In the genomic region with DNA sequence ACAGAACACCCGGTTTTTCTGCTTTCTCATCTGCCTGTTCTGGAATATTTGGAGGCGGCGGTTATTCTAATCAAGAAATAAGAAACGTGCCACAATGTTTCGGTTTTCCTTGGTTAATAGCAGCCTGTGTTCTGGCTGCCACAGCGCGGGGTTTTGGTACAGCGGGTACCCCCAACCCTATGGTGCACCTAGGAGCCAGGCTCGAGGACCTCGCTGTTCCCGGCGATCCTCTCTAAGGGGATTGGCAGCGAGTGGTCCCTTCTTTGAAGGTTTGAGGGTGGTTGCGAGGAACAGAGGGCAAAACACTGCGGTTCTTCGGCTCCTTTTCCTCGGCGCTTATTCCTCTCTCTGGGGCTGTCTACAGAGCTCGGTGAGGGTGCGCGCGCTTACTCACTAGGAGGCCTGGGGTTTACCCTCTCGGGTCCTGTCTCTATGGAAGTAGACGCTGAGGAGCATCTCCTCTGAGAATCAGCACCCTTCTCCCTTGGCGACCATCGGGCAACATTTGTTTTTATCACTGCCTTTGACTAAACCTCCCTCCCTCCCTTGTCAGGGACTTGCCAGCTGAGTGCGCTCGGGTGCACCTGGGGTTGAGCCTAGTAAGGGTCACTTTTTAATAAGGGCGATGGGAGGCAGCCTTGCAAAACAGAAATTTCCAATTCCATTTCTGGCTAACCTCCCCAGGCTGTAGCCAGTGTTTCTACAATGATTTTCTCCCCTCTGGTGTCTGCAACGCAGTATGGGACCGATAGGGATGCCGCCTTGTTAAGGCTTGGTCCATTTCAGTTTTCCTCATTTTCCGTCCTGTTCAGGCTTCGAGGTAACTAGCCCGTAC, we compare ENCODE assay signal across 8 mouse cellular contexts. TPM values are rescaled to one million over a fixed set of nuclear protein-coding genes. Genes with fewer than 3 reads are reported as not detected.
DNase-seq lines count a peak whose midpoint lies in the region; ATAC-seq and TF ChIP-seq lines count a peak whose summit lies in the region.

No protein-coding gene starts in this region.

- DNase-seq in 3134 (ENCODE audit: extremely low read depth, insufficient read length, low spot score): peak; percentile 13
- peak; percentile 41 for DNase-seq in adrenal gland, postnatal 10 days
- DNase-seq in heart, postnatal 0 days (ENCODE audit: low spot score): peak; percentile 29
- peak; percentile 58 to 65 for DNase-seq in layer of hippocampus, postnatal 14 days (ENCODE audit: low spot score in 2 of 2)
- peak; percentile 35 for DNase-seq in midbrain, embryonic 10.5 days (ENCODE audit: low spot score)
- no peak for DNase-seq in spleen, postnatal 14 days (ENCODE audit: low spot score in 2 of 2)

- H3K4me3 ChIP-seq in embryonic facial prominence, embryonic 15.5 days (replicated peaks): peak overlapping the region; percentile 65
- H3K4me3 ChIP-seq in heart, postnatal 0 days (ENCODE audit: low read depth, low read length): peak overlapping the region; percentile 88
- peak overlapping the region; percentile 86 for H3K4me3 ChIP-seq in midbrain, embryonic 10.5 days
- H3K4me3 ChIP-seq in testis, adult 2 months (ENCODE audit: control insufficient read depth, low read depth, low read length): peak overlapping the region; percentile 83

- H3K27ac ChIP-seq in embryonic facial prominence, embryonic 15.5 days (replicated peaks): peak overlapping the region; percentile 99
- H3K27ac ChIP-seq in heart, postnatal 0 days (ENCODE audit: low read depth): 0 out of 2 replicates have a peak overlapping the region, but pooled peaks have one; percentile 95
- H3K27ac ChIP-seq in midbrain, embryonic 10.5 days (replicated peaks): peak overlapping the region; percentile 94
- no peak overlapping the region; the same call in 1 of the 2 replicates for H3K27ac ChIP-seq in testis, adult 2 months (ENCODE audit: control insufficient read depth, insufficient read depth, low read depth, low read length)

- no peak for ATAC-seq in embryonic facial prominence, embryonic 15.5 days (ENCODE audit: insufficient number of reproducible peaks, low FRiP score, low TSS enrichment, low read depth)
- ATAC-seq in heart, postnatal 0 days (ENCODE audit: insufficient read depth, low read depth): no peak

- H3K9ac ChIP-seq in embryonic facial prominence, embryonic 15.5 days: peak overlapping the region; percentile 77
- peak overlapping the region; percentile 66 for H3K9ac ChIP-seq in heart, postnatal 0 days (replicated peaks; ENCODE audit: low read depth, low read length)

- H3K4me2 ChIP-seq in embryonic facial prominence, embryonic 15.5 days (replicated peaks): peak overlapping the region; percentile 95
- H3K4me2 ChIP-seq in heart, postnatal 0 days (ENCODE audit: low read depth, low read length): peak overlapping the region; percentile 99

- H3K27me3 ChIP-seq in embryonic facial prominence, embryonic 15.5 days: no peaks in the 10 kb centered on the region
- H3K27me3 ChIP-seq in heart, postnatal 0 days (ENCODE audit: control insufficient read depth, insufficient read depth, low read length): peaks cover 4% of the 10 kb centered on the region; the same call in 1 of the 2 replicates
- peaks cover 10% of the 10 kb centered on the region for H3K27me3 ChIP-seq in midbrain, embryonic 10.5 days (ENCODE audit: low read depth, poor library complexity, severe bottlenecking)
- no peaks in the 10 kb centered on the region; the same call in 1 of the 2 replicates for H3K27me3 ChIP-seq in testis, adult 2 months (ENCODE audit: control insufficient read depth, insufficient read depth, low read length)

- WGBS in embryonic facial prominence, embryonic 15.5 days: under 1% methylated on average over 35 of the region's 35 CpGs
- 1% methylated on average over 34 of the region's 35 CpGs for WGBS in heart, postnatal 0 days
- WGBS in midbrain, embryonic 10.5 days: under 1% methylated on average over 35 of the region's 35 CpGs

- H3K4me1 ChIP-seq in embryonic facial prominence, embryonic 15.5 days: peaks cover 22% of the 10 kb centered on the region
- peaks cover 8% of the 10 kb centered on the region; the same call in 1 of the 2 replicates for H3K4me1 ChIP-seq in heart, postnatal 0 days (ENCODE audit: control insufficient read depth, insufficient read depth)
- peaks cover 43% of the 10 kb centered on the region for H3K4me1 ChIP-seq in midbrain, embryonic 10.5 days
- H3K4me1 ChIP-seq in testis, adult 2 months (ENCODE audit: control insufficient read depth, insufficient read depth, low read length): peaks cover 20% of the 10 kb centered on the region

- no peak for TF ChIP-seq EP300 in heart, postnatal 0 days (IDR thresholded peaks at IDR 0.05; ENCODE audit: low read depth)

- no peaks in the 10 kb centered on the region for H3K36me3 ChIP-seq in embryonic facial prominence, embryonic 15.5 days
- H3K36me3 ChIP-seq in heart, postnatal 0 days (replicated peaks; ENCODE audit: control insufficient read depth, insufficient read depth, low read length): no peaks in the 10 kb centered on the region
- peaks cover 6% of the 10 kb centered on the region for H3K36me3 ChIP-seq in midbrain, embryonic 10.5 days
- no peaks in the 10 kb centered on the region for H3K36me3 ChIP-seq in testis, adult 2 months (ENCODE audit: control insufficient read depth, insufficient read depth, low read length)

- no peaks in the 10 kb centered on the region for H3K9me3 ChIP-seq in embryonic facial prominence, embryonic 15.5 days (replicated peaks)
- H3K9me3 ChIP-seq in heart, postnatal 0 days (replicated peaks; ENCODE audit: control insufficient read depth, low read length): no peaks in the 10 kb centered on the region
- 0 out of 2 replicates have a peak, but pooled peaks cover 3% of the 10 kb centered on the region for H3K9me3 ChIP-seq in midbrain, embryonic 10.5 days (replicated peaks)

- TF ChIP-seq POLR2A in testis, adult 2 months (IDR thresholded peaks at IDR 0.05; ENCODE audit: control insufficient read depth, low read depth, low read length): no peak

- no peak for TF ChIP-seq CTCF in heart, postnatal 0 days (IDR thresholded peaks at IDR 0.05; ENCODE audit: low read depth)
- no peak for TF ChIP-seq CTCF in testis, adult 2 months (IDR thresholded peaks at IDR 0.05; ENCODE audit: control insufficient read depth, insufficient read depth, insufficient replicate concordance, low read depth, low read length)

RNA-seq across cellular contexts. Expression of gene Ptprg, which starts 2.4 kb away (rescaled TPM):
- total RNA-seq in adrenal gland, postnatal 10 days (2021): 10 to 100 TPM; 89.9 to 96.8 TPM
- polyA plus RNA-seq in embryonic facial prominence, embryonic 15.5 days (2015; fragmentation: Nextera tagmentation; extraction: Ambion mirVana): 21.6 and 25.6 TPM in 2 replicates
- 19.7 and 63.4 TPM in 2 replicates for total RNA-seq in heart, postnatal 0 days (2014; rRNA removed; ENCODE audit: low replicate concordance)
- polyA plus RNA-seq in heart, postnatal 0 days (2015; fragmentation: Nextera tagmentation; extraction: Ambion mirVana): 8.1 and 8.7 TPM in 2 replicates
- total RNA-seq in layer of hippocampus, postnatal 14 days (2021): 100 to 1,000 TPM; 165 to 169 TPM
- polyA plus RNA-seq in midbrain, embryonic 10.5 days (2016; fragmentation: Nextera tagmentation; extraction: Ambion mirVana): 34.8 and 38.2 TPM in 2 replicates
- 6.9 and 12.1 TPM in 2 replicates for polyA plus RNA-seq in testis, adult 2 months (2012; rRNA removed)

Comparison
In these comparisons a context has a peak if more than half of its experiments do, and no peak if none do; other contexts are left out.
1. DNase-seq: peak in 3134 (single experiment), adrenal gland, postnatal 10 days (single experiment), heart, postnatal 0 days (single experiment), layer of hippocampus, postnatal 14 days (2 of 2) and midbrain, embryonic 10.5 days (single experiment); none in spleen, postnatal 14 days (0 of 2).
2. Peak in every context shown above with its lines, with median percentiles within 50 percentile points of each other: H3K4me3 ChIP-seq.